Mouse (Mus musculus) urinary bladder, postnatal 14 days (tissue): Measurements from ENCODE around the gene Olfr649.

Source experiments
- DNase-seq: peaks from one replicate; pipeline ENCODE4 v3.0.0; 2021; ENCODE audit warnings: low spot score

Gene Olfr649

DNA sequence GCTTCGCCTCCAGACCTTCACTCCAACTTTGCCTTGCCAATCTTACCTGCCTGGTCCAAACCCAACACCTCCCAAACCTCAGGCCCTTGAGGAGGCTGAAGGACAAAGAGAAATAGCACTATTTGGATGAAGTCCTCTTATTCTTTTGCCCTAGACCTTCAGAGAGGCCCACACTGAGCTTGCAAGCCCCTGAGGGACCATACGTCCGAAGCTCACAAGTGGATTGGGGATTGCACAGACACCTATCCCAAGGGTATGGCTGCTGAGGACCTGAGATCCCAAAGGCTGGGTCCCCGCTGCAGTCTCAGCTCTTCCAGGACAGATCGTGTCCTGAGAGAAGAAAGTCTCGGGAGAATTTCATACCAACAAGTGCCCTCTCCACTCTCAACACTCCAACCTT, at the start of gene Olfr649:
Gene Olfr649 (minus strand): TSS at position 101 of the 400 bp plus-strand sequence.
- no peak for DNase-seq

DNA sequence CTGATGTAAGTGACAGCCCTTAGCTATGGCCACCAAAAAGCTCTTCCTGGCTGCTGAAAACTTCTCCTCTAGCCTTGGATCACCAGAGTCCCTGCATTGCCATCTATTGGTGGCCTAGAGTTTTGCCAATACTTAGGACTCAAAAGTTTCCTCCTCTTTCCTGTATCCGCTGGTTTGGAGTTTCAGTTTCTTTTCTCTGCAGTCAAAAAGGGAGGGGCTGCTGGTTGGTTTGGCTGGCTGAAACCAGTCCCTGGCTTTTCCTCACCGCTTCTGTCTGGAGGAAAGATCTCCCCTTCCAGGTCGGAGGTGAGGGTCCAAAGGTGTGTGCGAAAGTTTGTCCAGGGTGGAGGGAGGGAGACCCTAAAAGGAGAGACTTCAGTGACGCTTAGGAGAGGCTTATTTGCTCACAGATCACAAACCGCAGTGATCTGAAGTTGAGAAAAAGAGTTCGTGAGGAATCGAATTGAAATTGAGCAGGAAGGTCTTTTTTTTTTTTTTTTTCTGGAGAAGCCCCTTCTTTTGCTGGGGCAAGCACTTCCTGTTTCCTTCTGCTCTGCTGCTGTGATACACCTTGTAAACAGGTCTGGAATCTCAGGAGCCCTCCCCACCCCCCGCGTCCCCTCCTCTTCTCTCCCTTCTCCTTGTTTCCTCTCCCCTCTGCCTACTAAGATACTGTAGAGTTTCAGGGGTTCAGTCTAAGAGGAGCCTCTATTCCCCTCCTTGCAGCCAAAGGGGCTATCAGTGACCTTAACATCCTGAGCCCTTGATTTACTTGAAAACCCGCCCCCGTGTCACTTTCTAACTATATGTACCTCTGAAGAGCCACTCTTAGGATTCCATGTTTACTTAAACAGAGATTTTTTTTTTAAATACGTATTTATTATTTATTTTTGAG, 48.7 kb upstream of the Olfr649 start, which contains the start of gene Trim34a:
Gene Trim34a (plus strand): TSS at position 171 of the 895 bp plus-strand sequence.
- DNase-seq: peak; percentile 53

DNA sequence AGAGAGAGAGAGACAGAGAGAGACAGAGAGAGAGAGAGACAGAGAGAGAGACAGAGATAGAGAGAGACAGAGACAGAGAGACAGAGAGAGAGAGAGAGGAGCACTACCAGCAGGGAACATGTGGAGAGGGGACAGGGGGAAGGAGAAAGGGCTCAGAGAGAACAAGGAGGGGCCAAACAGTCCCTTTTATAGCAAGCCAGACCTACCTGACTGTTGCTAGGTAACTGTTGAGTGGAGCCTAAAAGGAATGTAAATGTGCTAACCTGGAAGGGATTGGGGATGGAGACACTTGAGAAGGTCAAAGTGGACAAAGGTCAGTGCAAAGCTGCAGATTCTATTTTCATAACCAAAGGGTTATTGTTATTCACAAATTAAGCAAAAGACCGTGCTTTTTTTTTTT, 47.8 kb upstream of the Olfr649 start:
- no peak for DNase-seq

DNA sequence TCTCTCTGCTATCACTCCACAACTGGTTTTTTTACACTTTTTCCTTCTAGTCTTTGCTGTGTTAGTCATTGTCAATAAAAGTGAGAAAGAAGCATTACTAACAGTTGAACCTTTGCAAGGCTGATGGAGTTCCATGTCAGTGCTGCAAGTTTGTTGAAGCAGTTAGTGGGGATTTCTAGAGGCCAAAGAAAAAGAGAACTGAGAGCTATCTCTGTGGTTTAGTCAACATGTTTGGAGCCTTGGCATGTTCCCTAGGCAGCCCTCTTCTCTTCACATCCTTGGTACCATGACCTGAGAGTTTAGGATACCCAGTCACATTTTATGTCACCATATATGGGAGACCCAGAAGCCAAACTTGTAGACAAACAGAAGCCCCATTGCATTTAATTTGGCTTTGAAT, 45.1 kb upstream of the Olfr649 start:
- no peak for DNase-seq

DNA sequence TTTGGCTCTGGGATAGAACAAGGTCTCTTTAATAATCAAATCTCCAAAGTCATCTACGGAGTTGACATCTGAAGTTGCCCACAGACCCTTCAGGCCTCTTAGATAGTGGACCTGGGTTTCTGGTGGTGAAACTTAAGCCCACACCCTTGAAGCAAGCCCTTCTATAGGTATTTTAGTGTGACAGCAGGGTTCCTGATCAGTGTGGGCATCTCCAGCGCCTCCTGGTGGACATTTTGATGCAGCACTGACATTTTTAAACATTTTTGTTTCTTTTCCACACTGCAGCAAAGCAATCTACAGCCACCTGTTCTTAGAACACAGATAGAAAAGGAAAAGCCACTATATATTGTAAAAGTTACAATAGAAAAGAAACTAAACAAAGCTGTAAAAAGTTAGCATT, 35.4 kb upstream of the Olfr649 start:
- peak; percentile 16 for DNase-seq

DNA sequence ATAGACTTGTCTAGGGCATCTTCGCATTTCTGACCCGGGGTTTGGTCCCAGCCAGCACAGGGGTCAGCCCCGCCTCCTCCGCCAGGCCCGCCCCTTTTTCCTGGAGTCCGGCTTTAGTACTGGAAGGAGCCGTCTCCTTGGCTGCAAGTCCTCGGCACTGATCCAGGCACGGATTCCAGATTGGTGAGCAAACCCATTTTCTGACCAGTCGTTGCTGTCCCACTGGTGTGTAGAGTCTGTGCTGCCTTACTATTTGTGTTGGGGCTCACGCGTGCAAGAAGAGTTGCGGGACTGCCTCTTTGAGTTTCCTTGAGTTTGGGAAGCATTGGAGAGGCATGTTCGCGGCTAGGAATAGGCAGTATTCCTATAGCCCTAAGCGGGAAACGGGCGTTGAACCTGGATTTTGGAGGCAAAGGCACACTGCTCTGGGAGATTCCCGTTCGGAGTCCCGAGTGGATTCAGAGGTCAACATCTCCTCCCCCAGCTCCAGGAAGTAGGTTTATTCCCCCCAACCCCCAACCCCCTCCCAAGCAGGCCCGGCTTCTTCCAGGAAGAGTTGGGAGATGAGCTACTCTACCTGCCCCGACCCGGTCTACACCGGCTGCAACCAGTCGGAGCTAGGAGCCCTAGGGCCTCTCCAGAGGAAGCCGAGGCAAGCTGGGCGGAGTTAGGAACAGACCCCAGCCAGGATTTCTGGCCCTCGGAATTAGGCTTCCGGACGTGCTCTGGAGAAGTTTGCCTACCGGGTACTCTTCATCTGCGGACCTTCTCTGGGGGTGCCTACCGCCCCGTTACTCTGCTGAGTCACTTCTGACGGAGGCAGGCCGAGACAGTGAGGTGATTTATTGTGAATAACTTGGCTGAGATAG, 23.1 kb upstream of the Olfr649 start, which contains the start of gene Trim6:
Gene Trim6 (plus strand): TSS at position 93 of the 869 bp plus-strand sequence.
- DNase-seq: peak; percentile 84

DNA sequence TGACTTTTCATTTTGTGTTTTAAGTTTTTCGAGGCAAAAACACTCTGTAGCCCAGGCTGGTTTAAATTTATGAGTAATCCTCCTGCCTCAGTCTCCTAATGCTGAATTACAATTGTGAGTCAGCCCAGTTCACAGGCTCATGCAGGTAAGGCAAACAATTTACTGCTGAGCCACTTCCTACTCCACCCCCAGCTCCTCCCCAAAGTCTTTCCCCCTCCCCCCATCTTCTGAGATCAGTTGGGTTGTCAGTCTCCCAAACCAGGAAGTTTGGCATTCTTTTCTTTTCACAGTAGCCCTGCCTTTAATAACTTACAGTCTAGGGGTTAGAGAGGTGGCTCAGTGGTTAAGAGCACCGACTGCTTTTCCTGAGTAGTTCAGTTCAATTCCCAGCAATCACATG, 22.1 kb upstream of the Olfr649 start:
- DNase-seq: no peak

DNA sequence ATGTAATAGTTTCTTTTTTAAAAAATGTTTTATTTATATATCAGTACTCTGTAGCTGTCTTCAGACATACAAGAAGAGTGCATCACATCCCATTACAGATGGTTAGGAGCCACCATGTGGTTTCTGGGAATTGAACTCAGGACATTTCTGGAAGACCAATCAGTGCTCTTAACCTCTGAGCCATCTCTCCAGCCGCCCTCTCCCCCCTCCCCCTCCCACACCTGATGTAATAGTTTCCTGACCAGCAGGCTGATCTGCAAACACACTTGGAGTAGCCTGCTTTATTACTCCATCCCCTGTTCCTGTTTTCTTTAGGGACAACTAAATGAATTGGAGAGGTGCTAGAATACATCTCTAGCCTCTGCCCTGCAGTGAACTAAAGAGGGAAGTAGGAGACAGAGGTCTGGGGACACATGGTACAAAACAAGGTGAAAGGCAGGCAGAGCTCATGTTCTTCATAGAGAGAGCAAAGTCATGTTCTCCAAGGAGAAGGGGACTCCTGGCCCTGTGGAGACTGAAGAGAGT, 20.3 kb upstream of the Olfr649 start:
- no peak for DNase-seq

DNA sequence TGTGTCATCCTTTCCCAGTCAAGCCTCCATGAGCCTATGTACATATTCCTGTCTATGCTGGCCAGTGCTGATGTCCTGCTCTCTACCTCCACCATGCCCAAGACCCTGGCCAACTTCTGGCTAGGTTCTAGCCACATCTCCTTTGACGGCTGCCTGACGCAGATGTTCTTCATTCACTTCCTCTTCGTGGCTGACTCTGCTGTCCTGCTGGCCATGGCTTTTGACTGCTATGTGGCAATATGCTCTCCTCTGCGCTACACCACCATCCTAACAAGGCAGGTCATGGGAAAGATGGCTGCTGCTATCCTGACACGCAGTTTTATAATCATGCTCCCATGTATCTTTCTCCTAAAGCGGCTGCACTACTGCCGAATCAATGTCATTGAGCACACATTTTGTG, 10.4 kb upstream of the Olfr649 start:
- no peak for DNase-seq

DNA sequence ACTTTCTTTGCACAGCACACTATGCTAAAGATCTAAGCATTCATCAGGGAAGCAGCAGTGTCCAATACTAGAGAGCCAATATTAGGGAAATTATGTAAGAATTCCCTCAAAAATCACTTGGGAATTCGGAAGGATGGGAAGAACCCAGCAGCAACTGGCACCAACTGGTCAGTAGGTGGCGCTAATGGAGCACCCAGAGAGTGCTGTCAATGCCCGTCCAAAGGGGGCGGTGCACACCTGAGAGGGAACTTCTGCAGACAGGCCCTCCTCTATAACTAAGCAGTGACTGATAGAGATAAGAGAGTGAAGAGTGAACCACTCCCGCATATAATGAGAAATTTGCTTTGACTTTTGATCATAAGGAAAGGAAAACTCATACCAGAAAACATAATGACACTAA, 4.0 kb upstream of the Olfr649 start:
- peak; percentile 74 for DNase-seq

DNA sequence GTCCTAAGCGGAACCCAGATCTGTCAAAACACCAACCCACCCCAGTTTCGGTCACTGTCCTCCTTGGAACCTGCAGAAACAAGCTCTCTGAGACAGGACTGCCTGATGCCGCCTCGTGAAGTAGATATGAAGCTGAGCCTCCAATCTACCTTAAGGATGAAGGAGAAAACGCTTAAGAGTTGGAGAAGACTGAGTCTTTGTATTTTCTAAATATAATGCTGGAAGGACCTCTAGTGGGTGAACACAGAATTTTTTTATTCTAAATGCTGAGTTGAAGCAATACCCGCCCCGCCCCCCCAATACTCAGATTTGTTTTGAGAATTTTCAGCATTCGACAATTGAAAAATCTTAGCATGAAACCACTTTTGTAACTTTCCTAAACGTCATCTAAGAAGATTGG, 4.5 kb downstream of the Olfr649 start:
- no peak for DNase-seq

DNA sequence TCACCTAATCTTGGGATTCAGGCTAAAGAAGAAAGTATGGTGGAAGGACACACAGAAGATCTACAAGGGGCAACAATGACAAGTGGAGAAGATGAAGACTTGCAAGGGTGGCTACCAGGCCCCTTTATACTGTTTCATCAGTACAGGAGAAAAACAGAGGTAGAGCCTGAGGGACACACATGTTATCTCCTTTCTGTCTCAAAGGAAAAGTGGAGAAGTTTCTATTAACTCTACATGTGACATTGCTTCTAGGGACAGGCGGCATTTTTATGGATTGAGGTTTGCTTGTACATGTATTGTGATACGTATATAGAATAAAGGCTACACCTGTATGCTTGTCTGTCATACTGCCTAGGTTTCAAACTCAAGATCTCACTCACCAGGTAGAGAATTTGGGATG, 12.5 kb downstream of the Olfr649 start, which contains the start of gene Olfr648:
Gene Olfr648 (minus strand): TSS at position 101 of the 400 bp plus-strand sequence.
- DNase-seq: no peak

DNA sequence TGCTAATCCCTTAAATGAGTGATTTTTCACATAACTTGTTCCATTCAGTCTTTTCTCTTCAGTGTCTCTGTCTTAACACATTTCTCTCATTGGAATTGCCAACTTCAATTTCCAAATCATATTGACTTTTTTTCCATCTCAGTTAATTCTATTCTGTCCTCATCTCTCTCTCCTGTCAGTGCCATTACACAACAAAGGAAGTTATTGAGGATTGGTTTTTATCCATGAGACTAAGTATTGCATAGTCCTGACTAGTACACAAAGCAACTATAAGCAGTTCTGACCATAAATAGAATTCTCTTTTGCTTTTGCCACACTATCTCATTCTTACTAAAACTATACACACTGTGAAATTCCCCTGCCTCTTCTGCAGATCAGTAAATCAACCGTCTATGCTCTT, 16.7 kb downstream of the Olfr649 start:
- no peak for DNase-seq

DNA sequence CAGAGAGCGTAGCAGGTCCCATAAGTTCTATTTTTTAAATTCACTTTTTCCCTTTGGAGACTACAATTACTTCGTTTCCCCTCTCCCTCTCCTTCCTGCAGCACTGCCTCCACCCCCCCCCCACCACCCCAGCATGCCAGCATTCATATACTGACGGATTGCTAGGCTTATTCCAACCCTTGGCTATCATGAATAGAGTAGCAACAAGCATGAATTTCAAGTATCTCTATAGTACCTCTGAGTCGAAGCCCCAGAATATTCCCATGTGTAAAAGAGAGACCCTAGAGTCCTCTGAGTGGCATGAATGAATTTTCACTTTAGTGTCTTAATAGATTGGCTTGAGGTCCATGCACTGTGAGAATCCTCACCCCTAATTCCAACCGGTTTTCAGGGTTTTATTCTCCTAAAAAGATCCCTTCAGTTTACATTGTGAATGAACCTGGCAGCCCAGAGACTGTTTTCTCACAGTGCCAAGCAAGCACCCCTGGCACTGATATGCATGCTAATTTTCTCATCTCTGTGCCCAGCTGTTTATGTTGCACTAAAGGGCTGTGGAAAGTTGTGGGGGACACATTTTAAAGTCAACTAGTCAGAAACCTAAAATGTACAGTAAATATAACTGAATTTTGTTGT, 17.2 kb downstream of the Olfr649 start:
- no peak for DNase-seq

DNA sequence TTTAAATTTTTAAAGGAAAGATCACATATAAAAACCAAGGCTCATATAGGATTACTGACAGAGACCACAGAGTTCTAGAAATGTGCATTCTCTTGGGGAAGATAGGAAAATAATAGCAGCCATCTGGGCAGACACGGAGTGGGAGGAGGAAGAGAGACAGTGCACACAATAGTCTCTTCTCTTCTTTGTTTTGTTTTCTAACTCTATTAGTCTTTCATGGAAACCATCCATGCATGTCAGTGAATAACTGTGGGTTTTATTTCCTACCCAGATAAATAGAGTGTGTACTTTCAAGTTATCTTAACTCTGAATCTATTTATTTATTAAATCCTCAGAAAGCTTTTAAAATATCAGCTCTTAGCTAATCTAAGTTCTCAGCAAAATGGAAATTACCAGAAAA, 20.7 kb downstream of the Olfr649 start:
- no peak for DNase-seq

DNA sequence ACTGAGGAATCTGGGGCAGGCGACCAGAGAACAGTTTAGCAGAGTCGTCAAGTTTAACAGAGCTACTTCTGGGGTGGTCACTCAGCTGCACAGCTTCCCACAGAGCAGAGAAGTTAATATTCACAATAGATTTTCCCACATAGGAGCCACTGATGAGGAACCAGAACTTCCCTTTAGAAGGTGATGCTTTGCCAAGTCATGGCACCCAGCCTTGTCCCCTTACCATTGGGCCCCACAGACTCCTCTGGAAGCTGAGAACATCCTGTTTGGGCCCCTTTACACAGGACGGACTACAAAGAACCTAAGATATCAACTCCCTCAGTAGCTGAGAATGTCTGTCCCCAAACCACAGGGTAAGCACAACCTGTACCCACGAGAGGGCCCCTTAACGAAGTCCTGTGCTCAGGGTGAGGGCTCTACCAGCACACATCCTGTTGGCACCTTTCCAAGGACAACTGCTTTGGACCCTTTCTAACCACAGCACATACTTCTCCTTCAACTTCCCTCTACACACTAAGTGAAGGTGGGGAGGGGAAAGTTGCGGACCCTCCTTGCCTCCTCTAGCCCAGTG, 26.1 kb downstream of the Olfr649 start:
- no peak for DNase-seq

DNA sequence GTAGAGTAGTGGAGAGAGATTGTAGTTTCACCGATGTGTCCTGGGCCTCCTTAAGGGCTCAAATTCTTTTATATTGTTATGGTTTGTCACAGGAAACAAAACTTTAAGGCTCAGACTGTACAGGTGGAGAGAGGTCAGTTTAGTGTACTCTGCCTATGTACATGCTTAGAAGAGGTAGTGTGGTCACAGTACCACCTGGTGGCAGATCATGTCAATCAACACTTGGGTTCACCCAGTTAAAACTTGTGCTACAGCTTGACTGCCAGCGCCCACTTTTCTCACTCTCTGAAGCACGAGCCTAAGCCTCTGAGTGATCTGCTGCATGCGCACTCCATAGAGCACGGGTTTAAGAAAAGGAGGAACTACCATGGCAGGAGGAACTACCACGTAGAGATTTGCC, 28.7 kb downstream of the Olfr649 start:
- DNase-seq: no peak

DNA sequence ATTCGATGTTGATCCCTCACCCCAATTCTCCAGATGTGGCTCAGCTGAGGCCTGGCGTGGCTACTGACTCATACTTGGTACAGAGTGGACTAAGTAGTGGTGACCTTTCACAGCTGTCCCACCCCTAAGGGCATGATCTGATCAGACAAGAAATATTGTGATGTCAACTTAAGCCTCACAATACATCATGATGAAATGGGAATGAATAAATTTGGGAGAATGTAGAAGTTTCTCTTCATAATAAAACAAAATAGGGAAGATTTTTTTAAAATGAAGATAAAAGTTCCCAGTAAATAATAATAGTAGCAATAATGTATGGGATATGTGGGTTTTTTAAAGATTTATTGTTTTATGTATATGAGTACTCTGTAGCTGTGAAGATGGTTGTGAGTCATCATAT, 45.3 kb downstream of the Olfr649 start, which contains the start of gene Ubqlnl:
Gene Ubqlnl (minus strand): TSS at position 101 of the 400 bp plus-strand sequence.
- no peak for DNase-seq

DNA sequence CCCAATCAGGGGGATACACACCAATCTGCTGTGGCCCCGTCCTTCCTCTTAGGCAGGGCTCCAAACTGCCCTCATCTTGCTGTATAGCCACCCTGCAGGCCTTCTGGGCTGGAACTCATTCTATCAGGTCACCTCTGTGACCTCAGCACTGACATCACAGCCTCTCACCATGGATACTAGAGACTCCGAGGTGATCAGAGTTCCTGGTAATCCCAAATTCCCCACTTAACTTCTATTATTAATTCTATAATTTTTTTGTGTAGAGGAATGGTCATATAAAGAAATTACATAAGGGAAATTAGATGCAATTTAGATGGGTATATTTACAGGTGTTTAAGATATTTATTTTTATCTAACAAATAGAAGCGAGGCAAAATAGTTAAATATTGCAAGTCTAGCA, 52.6 kb downstream of the Olfr649 start, which contains the start of gene Ubqln3:
Gene Ubqln3 (minus strand): TSS at position 101 of the 400 bp plus-strand sequence.
- DNase-seq: no peak
